Mouse (Mus musculus): ENCODE measurements around the gene Sgpp2.

DNA sequence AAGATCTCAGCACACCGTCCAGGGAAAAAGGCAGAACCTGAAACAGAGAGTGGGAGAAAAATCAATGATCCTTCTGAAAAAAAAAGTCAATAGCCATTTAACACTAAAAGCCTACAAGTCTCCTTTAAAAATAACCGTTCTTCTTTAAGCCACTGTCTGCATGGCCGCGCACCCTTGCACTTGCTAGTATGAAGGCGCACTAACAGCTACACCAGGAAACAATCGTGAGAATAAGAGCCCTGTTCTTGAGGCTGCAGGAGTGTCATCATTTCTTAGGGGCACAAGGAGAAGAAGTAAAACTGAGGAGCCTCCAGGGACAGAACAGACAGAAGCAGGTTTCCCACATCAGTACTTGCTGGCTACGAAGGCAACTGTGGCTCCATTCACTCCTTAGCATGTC is 115.2 kb downstream of the Sgpp2 start:
- TF ChIP-seq POLR2A (IDR thresholded peaks at IDR 0.05; ENCODE audit: borderline replicate concordance, insufficient read depth, low read length) (no peak), CTCF (IDR thresholded peaks at IDR 0.05; ENCODE audit: borderline replicate concordance, insufficient read depth, low read depth, low read length) (no peak)
